Mouse (Mus musculus): ENCODE measurements around the gene Duoxa2.

DNA sequence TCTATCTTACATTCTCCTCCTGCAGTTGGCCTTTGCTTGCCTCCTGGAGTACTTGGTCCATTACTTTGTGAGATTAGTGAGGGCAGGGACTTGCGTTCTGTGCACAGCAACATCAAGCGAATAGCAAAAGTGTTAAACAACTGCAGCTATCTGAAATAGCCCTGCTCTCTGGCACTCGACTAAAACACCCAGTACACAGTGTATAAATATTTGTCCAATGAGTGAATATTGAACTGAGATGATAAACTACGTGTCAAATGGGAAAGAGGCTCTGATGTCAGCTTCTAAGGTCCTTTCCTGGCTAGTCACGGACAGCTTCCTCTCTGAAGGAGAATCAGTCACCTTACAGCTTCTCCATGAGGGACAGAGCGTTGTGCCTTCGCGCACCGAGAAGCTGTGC lies 14.6 kb upstream of the Duoxa2 start:
- TF ChIP-seq CTCF (IDR thresholded peaks at IDR 0.05; ENCODE audit: extremely low read depth, insufficient read length, insufficient replicate concordance, low read depth, low read length) (no peak), POLR2A (IDR thresholded peaks at IDR 0.05; ENCODE audit: low read depth, low read length) (no peak)
